Mouse (Mus musculus): ENCODE results near the gene Ampd3. TPM values are rescaled to one million over a fixed set of nuclear protein-coding genes. Genes with fewer than 3 reads are reported as not detected.
A peak's percentile ranks its signal among the peaks of the same experiment; 100 is the strongest.

Gene Ampd3
- 100 to 1,000 TPM in 16 of 26 experiments, 10 to 100 TPM in 10; 73.4 to 834 (median 156) TPM for total RNA-seq (2018; cell fraction: chromatin; rRNA removed)
- total RNA-seq (2018; cell fraction: cytosol; rRNA removed) = 100 to 1,000 TPM in 4 of 26 experiments, 10 to 100 TPM in 22; 22.3 to 172 (median 30.3) TPM
- total RNA-seq (2018; cell fraction: nucleus; rRNA removed) = 100 to 1,000 TPM in 15 of 26 experiments, 10 to 100 TPM in 11; 35.2 to 511 (median 111) TPM
- 28.1 to 43.7 TPM (median 33.5 TPM) in 3 replicates for polyA plus RNA-seq (2018)

- 60% methylated on average over 8 of the region's 16 CpGs for WGBS (ENCODE audit: missing documents)
- Histone ChIP-seq H3K4me3 (ENCODE audit: inconsistent target) (peak within 1 kb of the TSS; percentile 49), H3K36me3 (ENCODE audit: inconsistent target) (no peaks in the 10 kb centered on the region), H3K79me2 (ENCODE audit: inconsistent target) (peaks cover 27% of the 10 kb centered on the region; the same call in 1 of the 2 replicates), H3K27ac (peak within 1 kb of the TSS; percentile 81)
Measured at GRCm38 (mm10) chr7:110768001-110768400, at the start of gene Ampd3. Gene Ampd3, plus strand, starts transcription at chr7:110768206.

DNA sequence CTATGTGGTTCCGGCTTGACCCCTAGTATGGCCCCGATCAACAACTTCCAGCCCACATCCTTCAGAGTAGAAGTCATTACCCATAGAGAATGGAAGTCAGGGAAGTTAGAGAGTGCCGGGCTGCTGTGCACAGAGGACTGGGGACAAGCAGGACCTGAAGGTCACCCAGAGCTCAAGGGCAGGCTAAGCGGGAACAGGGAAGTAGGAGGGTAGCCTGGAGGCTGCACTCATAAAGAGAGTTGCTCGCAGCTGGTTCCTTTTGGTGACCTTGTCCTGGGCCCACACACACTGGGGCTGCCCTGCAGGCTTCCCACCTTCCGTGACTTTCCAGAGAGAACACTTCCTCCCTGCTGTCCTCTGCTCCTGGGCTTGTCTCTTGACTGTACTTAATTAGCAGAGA, 49.5 kb upstream of the Ampd3 start:
- H3K79me2 ChIP-seq (ENCODE audit: inconsistent target) = no peaks in the 10 kb centered on the region
- 90% methylated on average over 6 of the region's 6 CpGs for WGBS (ENCODE audit: missing documents)
- no peak overlapping the region for H3K27ac ChIP-seq
- H3K36me3 ChIP-seq (ENCODE audit: inconsistent target) = no peaks in the 10 kb centered on the region
- H3K4me3 ChIP-seq (ENCODE audit: inconsistent target) = no peak overlapping the region

- WGBS (ENCODE audit: missing documents) = 88% methylated on average over 4 of the region's 4 CpGs
- H3K36me3 ChIP-seq (ENCODE audit: inconsistent target) = no peaks in the 10 kb centered on the region
- no peaks in the 10 kb centered on the region for H3K79me2 ChIP-seq (ENCODE audit: inconsistent target)
- no peak overlapping the region for H3K4me3 ChIP-seq (ENCODE audit: inconsistent target)
- no peak overlapping the region for H3K27ac ChIP-seq
Measured at GRCm38 (mm10) chr7:110719857-110720256, 48.1 kb upstream of the Ampd3 start.

DNA sequence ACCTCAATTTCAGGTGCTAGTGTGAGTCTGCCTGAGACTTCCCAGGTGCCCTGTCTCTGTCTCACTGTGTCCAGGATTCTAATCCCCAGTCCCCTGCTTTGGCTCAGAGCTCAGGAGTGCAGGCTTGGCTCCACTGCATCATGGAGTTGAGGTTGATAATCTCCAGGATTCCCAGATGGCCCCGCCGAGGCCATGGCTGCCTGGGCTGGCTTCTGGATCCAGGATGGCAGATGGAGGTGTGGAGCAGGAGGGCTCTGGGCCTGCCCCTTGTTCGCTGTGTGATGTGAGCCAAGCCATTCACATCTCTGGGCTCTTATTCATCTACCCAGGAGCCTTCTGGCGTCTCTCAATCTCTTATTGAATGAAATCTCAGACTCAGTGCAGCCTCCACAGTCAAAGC, 45.8 kb upstream of the Ampd3 start:
- Histone ChIP-seq H3K36me3 (ENCODE audit: inconsistent target) (no peaks in the 10 kb centered on the region), H3K4me3 (ENCODE audit: inconsistent target) (no peak overlapping the region), H3K27ac (no peak overlapping the region), H3K79me2 (ENCODE audit: inconsistent target) (no peaks in the 10 kb centered on the region)
- WGBS (ENCODE audit: missing documents) = 92% methylated on average over 4 of the region's 4 CpGs

DNA sequence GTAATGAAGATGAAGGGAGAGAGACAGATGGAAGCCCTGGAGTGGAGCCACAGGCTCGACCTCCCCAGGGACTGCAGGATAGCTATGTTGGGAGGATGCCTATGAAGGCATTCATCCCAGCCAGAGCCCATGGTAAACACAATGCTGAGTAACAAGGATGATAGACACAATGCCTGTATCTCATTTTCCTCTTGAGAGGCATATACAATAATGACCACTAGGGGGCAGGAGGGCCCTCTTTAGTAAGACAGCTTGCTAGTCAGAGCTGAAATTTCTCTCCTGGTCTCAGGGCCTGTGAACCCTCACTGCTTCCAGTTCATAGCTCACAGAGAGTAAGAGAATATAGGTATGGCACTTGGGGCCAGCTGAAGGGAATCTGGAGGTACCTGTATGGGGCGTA, 41.0 kb upstream of the Ampd3 start:
- WGBS (ENCODE audit: missing documents) = 42% methylated on average over 2 of the region's 2 CpGs
- H3K79me2 ChIP-seq (ENCODE audit: inconsistent target) = no peaks in the 10 kb centered on the region

DNA sequence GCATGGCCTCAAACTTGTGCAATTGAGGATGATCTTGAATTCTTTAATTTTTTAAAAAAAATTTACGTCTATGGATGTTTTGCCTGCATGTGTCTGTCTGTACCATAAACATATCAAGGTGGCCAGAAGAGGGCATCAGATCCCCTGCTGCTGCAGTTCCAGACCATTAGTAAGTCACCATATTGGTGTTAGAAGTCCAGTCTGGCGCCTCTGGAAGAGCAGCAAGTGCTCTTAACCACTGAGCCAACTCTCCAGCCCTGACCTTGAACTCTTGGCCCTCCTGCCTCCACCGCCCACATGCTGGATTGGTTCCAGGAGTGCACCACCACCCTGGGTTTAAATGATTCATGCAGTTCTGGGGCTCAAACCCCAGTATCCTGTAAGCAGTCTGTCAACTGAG, 39.1 kb upstream of the Ampd3 start:
- H3K79me2 ChIP-seq (ENCODE audit: inconsistent target) = no peaks in the 10 kb centered on the region
- H3K4me3 ChIP-seq (ENCODE audit: inconsistent target) = no peak overlapping the region
- H3K36me3 ChIP-seq (ENCODE audit: inconsistent target) = no peaks in the 10 kb centered on the region
- 57% methylated on average over 3 of the region's 3 CpGs for WGBS (ENCODE audit: missing documents)
- no peak overlapping the region for H3K27ac ChIP-seq

More for the DNA sequence above, 41.0 kb upstream of the Ampd3 start:
- H3K4me3 ChIP-seq (ENCODE audit: inconsistent target) = no peak overlapping the region
- H3K36me3 ChIP-seq (ENCODE audit: inconsistent target) = no peaks in the 10 kb centered on the region
- no peak overlapping the region for H3K27ac ChIP-seq

DNA sequence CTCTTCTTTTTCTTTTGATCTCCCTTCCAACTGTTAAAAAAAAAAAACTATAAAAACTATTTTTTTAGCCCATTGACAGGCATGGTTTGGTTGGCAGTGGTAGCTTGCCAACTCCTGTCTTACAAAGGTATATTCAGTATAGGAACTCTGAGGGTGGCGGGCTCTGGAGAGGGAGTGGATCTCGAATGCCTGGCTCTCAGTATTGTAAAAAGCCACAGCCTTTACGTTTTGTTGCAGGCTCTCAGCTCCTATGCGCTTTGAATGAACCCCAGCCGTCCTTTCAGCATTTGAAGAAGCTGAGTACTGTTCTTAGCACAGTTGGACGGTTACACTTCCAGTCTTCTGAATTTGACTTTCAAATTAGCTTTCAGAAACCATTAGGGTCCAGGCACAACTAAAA, 38.7 kb upstream of the Ampd3 start:
- WGBS (ENCODE audit: missing documents) = 89% methylated on average over 6 of the region's 6 CpGs

DNA sequence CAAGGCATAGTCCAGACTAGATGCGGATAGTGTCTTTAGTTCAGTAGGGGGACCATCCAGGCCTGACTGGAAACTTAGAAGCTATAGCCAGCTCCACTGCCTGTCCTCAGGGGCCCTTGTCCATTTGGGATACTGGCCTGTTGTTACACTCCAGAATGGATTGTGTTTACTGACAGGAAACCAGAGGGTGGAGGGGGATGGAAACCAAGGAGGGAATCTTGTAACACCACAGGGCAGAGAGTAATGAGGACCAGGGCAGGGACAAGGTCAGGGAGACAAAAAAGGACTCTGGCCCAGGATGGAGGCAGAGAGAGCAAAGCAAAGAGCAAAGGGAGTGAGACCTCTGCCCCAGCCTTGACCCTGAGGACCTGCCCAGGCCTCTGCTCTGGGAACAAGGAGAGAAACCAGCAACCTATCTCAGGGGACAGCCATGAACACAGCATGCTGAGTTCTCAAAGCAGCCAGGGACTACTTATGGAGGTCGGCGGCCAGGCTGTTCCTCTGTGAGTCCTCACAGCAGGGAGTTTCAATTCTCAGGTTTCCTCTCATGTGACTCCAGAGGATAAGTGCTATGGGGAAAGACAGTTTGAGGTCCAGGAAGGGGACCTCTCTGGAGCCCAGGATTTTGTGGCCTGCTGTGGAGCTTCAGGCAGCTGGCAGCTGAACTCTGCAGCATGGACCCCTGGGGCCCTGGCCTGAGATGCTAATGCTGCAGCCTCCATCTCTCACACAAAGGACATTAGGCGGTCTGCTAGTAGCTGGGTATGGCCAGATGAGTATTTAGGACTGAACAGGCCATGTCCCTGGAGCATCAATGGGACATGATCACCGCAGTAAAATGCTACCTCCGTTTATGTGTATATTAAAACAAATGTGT, 36.7 kb upstream of the Ampd3 start:
- 90% methylated on average over 6 of the region's 6 CpGs for WGBS (ENCODE audit: missing documents)
- H3K79me2 ChIP-seq (ENCODE audit: inconsistent target) = no peaks in the 10 kb centered on the region
- H3K27ac ChIP-seq = no peak overlapping the region
- no peak overlapping the region for H3K4me3 ChIP-seq (ENCODE audit: inconsistent target)
- H3K36me3 ChIP-seq (ENCODE audit: inconsistent target) = no peaks in the 10 kb centered on the region

More for the DNA sequence above, 38.7 kb upstream of the Ampd3 start:
- Histone ChIP-seq H3K27ac (no peak overlapping the region), H3K4me3 (ENCODE audit: inconsistent target) (no peak overlapping the region), H3K36me3 (ENCODE audit: inconsistent target) (no peaks in the 10 kb centered on the region), H3K79me2 (ENCODE audit: inconsistent target) (no peaks in the 10 kb centered on the region)

DNA sequence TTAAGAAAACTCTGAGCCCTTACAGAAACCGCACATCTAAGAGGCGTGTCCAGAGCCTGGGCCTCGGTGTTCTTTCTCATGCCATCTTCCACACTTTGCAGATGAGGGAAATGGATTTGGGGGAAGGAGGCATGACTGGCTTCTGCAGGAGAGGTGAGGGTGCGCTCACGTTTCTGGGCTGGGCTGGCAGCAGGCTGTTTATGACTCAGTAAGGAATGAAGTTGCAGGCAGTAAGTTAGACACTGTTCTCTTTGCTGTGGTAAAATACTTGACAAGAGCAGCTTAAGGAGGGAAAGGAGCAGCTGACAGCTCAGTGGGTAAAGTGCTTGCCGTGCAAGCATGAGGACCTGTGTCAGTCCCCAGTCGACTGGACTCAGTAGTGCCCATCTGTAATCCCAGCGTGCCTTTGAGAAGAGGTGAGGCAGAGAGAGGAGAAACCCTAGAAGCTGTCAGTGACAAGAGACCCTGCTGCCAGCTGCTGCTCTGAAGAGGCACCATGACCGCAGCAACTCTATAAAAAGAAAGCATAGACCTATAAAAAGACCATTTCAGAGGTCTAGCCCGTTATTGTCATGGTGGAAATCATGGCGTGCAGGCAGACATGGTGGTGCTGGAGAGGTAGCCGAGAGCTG, 35.9 kb upstream of the Ampd3 start:
- no peak overlapping the region for H3K4me3 ChIP-seq (ENCODE audit: inconsistent target)
- no peaks in the 10 kb centered on the region for H3K36me3 ChIP-seq (ENCODE audit: inconsistent target)
- 88% methylated on average over 12 of the region's 12 CpGs for WGBS (ENCODE audit: missing documents)
- no peaks in the 10 kb centered on the region for H3K79me2 ChIP-seq (ENCODE audit: inconsistent target)
- H3K27ac ChIP-seq = no peak overlapping the region

- WGBS (ENCODE audit: missing documents) = 59% methylated on average over 2 of the region's 2 CpGs
- no peak overlapping the region for H3K27ac ChIP-seq
- no peaks in the 10 kb centered on the region for H3K79me2 ChIP-seq (ENCODE audit: inconsistent target)
- no peaks in the 10 kb centered on the region for H3K36me3 ChIP-seq (ENCODE audit: inconsistent target)
- no peak overlapping the region for H3K4me3 ChIP-seq (ENCODE audit: inconsistent target)
Measured at GRCm38 (mm10) chr7:110736914-110737313, 31.1 kb upstream of the Ampd3 start.

GRCm38 (mm10) chr7:110739764-110740163, 28.2 kb upstream of the Ampd3 start:
- Histone ChIP-seq H3K4me3 (ENCODE audit: inconsistent target) (no peak overlapping the region), H3K79me2 (ENCODE audit: inconsistent target) (no peaks in the 10 kb centered on the region), H3K36me3 (ENCODE audit: inconsistent target) (no peaks in the 10 kb centered on the region), H3K27ac (no peak overlapping the region)
- WGBS (ENCODE audit: missing documents) = 71% methylated on average over 5 of the region's 5 CpGs

- Histone ChIP-seq H3K4me3 (ENCODE audit: inconsistent target) (no peak overlapping the region), H3K79me2 (ENCODE audit: inconsistent target) (no peaks in the 10 kb centered on the region), H3K27ac (no peak overlapping the region), H3K36me3 (ENCODE audit: inconsistent target) (no peaks in the 10 kb centered on the region)
- WGBS (ENCODE audit: missing documents) = 100% methylated on average over 2 of the region's 2 CpGs
Measured at GRCm38 (mm10) chr7:110740188-110740587, 27.8 kb upstream of the Ampd3 start.

DNA sequence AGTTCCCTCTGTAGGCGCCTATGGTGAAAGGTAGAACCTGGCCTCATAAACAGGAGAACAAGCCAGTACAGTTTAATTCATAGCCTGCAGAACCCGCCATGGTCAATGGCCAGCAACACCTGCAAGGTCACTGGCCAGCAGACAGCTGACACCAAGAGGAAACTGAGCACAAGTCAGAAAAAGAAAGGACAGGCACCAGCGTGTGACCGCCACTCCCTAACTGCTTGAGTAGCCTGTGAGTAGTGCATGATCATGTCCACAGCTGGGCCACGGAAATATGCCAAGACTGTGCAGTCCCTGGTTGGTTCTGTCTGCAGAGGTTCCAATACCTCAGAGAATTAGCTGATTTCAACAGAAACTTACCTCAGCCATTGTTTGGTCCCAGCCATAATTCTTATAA, 26.0 kb upstream of the Ampd3 start:
- 95% methylated on average over 5 of the region's 5 CpGs for WGBS (ENCODE audit: missing documents)
- H3K36me3 ChIP-seq (ENCODE audit: inconsistent target) = no peaks in the 10 kb centered on the region
- H3K4me3 ChIP-seq (ENCODE audit: inconsistent target) = no peak overlapping the region
- no peaks in the 10 kb centered on the region for H3K79me2 ChIP-seq (ENCODE audit: inconsistent target)
- no peak overlapping the region for H3K27ac ChIP-seq

DNA sequence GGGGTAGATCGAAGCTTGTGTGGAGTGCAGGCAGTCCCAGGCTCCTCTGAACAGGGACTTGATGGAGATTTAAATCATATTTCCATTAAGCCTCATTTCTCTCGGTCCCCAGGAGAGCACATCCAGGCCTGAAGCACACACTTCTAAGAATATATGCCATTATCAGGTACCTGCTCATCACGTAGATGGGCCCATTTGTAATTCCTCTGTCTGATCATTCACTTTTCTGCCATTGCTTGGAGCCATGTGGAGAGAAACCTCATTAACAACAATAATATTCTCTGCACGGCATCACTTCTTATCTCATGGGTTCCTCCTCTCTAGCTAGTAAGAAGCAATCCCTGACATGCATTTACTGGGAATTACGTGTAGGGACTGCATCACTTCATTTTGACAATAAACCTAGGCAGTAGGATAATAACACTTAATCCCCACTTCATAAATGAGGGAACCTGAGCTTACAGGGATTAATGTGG, 21.9 kb upstream of the Ampd3 start:
- Histone ChIP-seq H3K27ac (no peak overlapping the region), H3K4me3 (ENCODE audit: inconsistent target) (no peak overlapping the region), H3K79me2 (ENCODE audit: inconsistent target) (no peaks in the 10 kb centered on the region), H3K36me3 (ENCODE audit: inconsistent target) (no peaks in the 10 kb centered on the region)
- WGBS (ENCODE audit: missing documents) = 97% methylated on average over 5 of the region's 5 CpGs

DNA sequence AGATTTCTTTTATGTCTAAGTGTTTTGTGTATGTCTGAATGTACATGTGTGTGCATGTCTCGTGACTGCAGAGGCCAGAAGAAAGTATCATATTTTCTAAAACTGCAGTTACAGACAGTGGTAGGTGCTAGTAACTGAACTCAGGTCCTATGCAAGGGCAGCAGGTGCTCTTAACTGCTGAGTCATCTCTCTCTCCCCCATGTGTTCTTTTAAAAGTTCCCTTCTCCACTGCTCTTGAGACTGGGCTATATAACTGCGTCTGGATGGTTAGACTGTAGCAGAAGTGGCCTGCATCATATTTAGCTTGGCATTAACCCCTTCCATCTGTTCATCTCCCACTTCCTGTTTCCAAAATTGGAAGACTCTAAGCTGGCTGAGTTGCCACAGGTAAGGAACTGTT, 21.2 kb upstream of the Ampd3 start:
- no peaks in the 10 kb centered on the region for H3K79me2 ChIP-seq (ENCODE audit: inconsistent target)
- no peak overlapping the region for H3K27ac ChIP-seq
- 66% methylated on average over 2 of the region's 2 CpGs for WGBS (ENCODE audit: missing documents)
- H3K36me3 ChIP-seq (ENCODE audit: inconsistent target) = no peaks in the 10 kb centered on the region
- no peak overlapping the region for H3K4me3 ChIP-seq (ENCODE audit: inconsistent target)

Measured in macrophage (primary cell).